Mouse (Mus musculus) B cell, adult 62 days (primary cell): Measurements from ENCODE around the gene Gm6020. TPM values are rescaled to one million over a fixed set of nuclear protein-coding genes. Genes with fewer than 3 reads are reported as not detected.

Source experiments
- total RNA-seq: library from RNA; stranded (reverse); gene quantifications from 4 replicates; pipeline ENCODE4 v1.2.4, GENCODE M21; 2023

Gm6020 gene
- not detected in 4 replicates for total RNA-seq

DNA sequence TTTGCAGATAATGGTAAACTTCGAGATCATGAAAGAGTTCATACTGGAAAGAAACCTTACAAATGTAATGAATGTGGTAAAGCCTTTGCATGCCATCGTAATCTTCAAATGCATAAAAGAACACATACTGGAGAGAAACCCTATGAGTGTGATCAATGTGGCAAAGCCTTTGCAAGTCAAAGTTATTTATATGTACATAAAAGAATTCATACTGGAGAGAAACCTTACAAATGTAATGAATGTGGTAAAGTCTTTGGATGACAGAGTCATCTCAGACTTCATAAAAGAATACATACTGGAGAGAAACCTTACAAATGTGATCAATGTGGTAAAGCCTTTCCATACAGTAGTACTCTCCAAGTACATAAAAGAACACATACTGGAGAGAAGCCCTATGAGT lies at the start of gene Gm6020:
TSS of gene Gm6020 (plus strand) at position 301 of the 400 bp plus-strand sequence.

DNA sequence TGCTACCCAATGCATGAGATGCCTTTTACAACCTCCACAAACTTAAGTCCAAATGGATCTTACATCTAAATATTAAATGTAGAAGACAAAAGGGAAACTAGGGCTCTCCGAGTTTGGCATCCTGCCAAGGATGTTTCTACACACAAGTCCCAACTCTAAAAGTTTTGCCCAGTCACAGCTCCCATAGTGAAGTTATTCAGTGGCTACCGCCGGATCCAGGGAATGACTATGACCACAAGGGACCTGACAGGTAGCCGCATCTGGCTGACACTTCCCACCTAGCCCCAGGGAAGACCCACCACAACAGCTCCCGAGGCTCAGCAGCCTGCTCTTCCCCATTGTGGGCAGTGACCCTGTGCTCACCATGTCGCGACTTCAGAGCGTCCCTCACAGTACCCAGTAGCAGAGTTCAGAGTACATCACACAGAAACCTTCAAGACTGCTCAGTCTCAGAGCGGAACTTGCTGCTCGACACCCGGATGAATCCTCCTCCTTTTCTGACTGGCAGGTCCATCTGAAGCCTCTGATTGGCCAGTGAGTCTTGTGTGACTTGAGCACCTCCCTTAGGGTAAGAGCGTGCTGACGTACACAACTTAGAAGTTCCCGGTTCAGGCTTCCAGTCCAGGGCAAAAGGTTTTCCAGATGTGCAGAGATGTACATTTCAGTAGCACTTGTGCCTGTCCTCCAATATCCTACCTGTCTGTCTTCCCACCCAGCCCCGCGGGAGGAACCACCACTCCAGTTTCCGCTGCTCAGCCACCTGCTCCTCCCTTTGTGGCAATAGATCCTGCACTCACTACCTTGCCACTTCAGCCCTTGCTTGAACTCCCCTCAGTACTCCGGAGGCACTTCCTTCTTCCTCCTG lies 43.1 kb upstream of the Gm6020 start, which contains the start of gene Zfp950:
TSS of gene Zfp950 (minus strand) at position 499 of the 865 bp plus-strand sequence.

DNA sequence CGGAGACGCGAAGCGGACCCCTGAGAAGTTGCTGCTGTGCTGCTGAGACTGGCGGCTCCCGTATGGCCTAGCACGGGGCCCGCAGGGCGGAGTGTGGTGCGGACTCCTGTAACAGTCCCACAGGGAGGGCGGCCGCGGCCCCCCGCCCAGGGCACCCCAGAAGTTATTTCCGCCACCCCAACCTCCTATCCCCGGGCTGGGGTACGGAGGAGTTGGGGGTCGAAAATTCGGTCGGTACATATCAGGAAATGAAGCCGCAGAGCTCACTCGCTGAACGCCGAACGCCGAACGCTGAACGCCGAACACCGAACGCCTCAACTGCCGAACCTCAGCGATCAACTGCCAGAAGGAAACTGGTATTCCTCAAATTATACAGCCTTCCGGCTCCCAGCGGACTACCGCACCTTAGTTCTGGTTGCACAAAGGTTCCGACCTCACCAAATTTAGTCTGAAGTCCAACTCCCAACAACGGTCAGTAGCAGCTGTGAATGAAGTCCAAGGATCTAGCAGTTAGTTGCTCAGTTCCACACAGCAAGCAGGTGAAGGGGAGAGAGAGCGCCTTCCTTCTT lies 7.8 kb upstream of the Gm6020 start, which contains the start of gene Gm7102:
TSS of gene Gm7102 (minus strand) at position 554 of the 569 bp plus-strand sequence.

DNA sequence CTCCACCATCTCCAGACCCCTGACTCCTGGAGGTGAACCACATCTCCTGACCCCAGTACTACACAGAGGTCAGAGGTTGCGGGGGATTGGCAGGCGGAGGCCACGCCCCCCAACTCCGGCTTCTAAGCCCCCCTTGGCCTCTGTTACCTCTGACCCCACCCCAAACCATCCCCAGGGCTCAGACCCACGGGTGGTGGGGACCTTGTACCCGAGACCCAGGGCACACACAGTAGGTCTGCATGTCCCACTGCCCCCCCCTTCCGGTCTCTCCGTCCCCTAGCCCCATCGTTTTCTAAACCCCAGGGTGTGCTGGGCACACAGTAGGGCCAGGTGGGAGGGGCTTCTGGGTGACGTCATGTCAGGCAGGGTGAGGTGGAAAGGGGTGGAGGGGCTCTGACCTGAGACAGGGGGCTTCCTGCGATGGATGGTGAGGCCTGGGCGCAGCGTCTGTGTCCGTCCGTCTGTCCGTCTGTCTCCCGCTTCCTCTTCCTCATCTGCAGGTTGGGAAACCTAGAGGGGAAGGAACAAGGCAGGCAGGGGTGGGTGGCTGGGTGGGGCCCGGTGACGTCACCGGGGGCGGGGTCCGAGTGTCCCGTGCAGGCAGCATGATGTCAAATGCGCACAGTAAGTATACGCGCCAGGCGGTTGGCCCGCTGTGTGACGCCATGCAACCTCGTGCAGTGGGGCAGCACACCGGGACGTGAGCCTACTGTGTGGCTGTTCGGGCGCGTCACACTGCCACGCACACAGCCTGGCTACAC lies 44.4 kb downstream of the Gm6020 start, which contains the start of gene Csf2ra:
TSS of gene Csf2ra (minus strand) at position 489 of the 761 bp plus-strand sequence.

Other genes with a start within 250 kb of the Gm6020 start
- 22.3 to 34.1 TPM (median 28.4 TPM) in 4 replicates for gene Zfp950, start 43.0 kb upstream of the Gm6020 start, total RNA-seq
- gene Gm7102, start 7.6 kb upstream of the Gm6020 start, total RNA-seq = 0.44 TPM in 1 of 4 replicates, not detected in the others
- gene Csf2ra, start 44.5 kb downstream of the Gm6020 start, total RNA-seq = 37.3 to 49.4 TPM (median 45.0 TPM) in 4 replicates
- not detected in 4 replicates for gene Gm21060, start 113.2 kb downstream of the Gm6020 start, total RNA-seq